Mouse (Mus musculus) spleen, postnatal 10 days (tissue): Measurements from ENCODE around the gene Tmem189.
A peak's percentile ranks its signal among the peaks of the same experiment; 100 is the strongest.
"Not testable (repeated sequence)": the region's sequence is repeated elsewhere in the genome, so short reads cannot be mapped to it uniquely, and the experiment has no call there.

ENCODE experiments used
- DNase-seq, 2 experiments: peaks; one replicate each; pipeline ENCODE4 v3.0.0; 2021 to 2022; ENCODE audit warnings: low spot score in 2 of 2

Tmem189 gene

DNA sequence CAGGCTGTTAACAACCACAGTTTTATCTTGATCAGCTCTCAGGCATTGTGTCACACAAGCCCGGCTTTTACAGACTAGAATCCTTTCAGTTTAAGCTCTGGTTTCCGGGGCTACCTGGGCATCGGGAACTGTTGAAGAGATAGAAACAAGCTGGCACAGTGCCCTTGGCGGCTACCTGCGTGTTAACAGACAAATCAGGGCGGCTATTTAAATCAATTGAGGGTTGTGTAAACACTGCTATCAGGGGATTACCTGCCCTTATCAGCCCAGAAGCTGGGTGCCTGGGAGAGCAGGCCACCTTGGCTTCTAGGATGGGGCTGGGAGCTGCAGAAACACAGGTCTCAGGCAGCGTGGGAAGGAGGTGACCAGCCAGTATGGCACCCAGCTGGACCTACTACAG is 36.9 kb downstream of the Tmem189 start:
- DNase-seq: no peak

DNA sequence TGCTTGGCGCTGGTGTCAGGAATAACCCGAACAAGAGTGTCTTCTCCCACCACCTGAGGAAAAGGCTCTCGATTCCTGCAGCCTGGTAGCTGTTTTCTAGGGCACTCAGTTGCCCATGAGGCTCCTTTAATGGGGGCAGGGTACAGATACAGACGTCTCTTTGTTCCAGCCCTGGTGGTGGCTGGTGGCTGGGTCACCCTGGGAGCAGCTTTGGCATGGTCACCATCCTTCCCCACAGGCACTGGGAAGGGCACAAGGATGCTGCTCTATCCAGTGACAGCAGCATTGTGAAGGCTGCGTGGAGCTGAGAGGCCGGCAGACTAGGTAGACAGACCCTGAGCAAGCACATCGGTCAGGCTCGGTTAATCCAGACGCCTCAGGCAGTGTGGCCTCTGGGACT is 38.0 kb downstream of the Tmem189 start:
- DNase-seq: no peak

GRCm38 (mm10) chr2:167649290-167650032 is 40.2 kb downstream of the Tmem189 start:
- DNase-seq: peak in 1 of 2 experiments; percentile 40

GRCm38 (mm10) chr2:167646411-167646810 is 43.2 kb downstream of the Tmem189 start:
- no peak for DNase-seq

GRCm38 (mm10) chr2:167643356-167644052 is 46.1 kb downstream of the Tmem189 start:
- not testable (repeated sequence) for DNase-seq

- no peak for DNase-seq
Observed at GRCm38 (mm10) chr2:167642164-167642563, 47.5 kb downstream of the Tmem189 start.

DNA sequence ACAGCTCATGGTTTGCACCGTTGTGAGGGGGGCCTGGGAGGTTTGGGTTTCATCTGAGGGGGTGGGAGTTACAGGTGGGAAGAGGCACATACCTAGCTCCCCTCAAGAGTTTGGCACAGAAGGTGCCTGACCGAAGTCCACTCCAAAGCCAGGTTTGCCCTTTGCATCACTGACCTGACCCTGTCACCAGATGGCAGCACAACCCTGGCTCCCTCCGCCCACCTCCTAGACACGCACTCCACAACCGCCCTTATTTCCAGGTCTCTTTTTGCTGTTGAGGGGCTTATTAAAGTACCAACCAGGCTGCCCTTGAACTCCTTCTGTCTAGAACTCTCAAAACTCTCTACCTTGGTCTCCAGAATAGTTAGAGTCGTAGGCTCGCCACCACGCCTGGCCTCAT is 48.3 kb downstream of the Tmem189 start:
- DNase-seq: peak; percentile 53 to 76

DNA sequence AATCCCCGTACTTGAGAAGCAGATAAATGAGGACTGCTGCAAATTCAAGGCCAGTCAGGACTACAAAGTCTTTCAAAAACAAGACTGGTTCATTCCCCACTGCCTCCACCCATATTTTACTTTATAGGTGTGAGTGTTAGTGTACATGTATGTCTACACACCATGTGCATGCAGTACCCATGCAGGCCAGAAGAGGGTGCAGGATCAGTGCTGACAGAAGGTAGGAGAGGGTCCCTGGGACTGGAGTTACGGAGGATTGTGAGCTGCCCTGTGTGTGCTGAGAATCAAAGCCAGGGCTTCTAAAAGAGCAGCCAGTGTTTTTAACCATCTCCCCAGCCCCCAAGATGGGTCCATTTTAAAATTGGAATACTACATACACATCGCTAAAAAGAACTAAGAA is 49.3 kb downstream of the Tmem189 start:
- peak; percentile 52 to 82 for DNase-seq

GRCm38 (mm10) chr2:167634865-167635512 is 54.6 kb downstream of the Tmem189 start:
- DNase-seq: no peak

DNA sequence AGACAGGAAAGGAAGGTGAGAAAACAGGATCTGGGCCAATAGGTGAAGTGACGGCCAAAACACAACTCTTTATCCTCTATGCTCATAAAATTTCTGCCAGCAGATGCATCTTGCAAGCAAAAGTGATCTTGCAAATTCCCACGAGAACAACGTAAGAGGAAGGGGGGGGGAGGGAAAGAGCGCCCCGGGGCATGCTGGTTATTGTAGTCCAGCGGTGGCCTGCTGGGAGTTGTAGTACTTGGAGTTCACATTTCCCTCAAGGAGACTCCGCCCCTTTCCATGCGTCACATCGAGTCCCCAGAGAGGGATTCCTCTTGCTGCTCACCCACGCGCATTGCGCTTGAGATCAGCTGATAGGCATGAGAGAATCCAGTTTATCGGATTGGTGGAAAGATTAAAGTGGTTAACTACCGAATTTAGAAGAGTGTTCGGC is 55.3 kb downstream of the Tmem189 start:
- DNase-seq: peak; percentile 91 to 97

DNA sequence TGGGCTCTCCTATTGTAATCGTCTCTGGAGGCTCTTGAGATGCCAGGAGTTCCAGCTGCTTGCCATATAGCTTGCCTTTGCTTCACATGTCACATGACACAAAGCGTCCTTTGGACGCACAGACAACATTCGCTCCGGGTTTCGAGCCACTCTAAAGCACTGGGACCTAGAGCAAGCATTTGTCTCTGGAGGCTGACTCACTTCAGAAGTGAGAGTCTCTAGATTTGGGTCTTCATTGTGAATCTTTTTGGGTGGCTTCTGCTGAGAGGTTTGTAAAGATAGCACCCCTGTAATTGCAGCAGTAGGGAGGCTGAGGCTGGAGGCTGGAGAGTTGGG is 56.1 kb downstream of the Tmem189 start:
- no peak for DNase-seq

- no peak for DNase-seq
Observed at GRCm38 (mm10) chr2:167632731-167633536, 56.7 kb downstream of the Tmem189 start.

DNA sequence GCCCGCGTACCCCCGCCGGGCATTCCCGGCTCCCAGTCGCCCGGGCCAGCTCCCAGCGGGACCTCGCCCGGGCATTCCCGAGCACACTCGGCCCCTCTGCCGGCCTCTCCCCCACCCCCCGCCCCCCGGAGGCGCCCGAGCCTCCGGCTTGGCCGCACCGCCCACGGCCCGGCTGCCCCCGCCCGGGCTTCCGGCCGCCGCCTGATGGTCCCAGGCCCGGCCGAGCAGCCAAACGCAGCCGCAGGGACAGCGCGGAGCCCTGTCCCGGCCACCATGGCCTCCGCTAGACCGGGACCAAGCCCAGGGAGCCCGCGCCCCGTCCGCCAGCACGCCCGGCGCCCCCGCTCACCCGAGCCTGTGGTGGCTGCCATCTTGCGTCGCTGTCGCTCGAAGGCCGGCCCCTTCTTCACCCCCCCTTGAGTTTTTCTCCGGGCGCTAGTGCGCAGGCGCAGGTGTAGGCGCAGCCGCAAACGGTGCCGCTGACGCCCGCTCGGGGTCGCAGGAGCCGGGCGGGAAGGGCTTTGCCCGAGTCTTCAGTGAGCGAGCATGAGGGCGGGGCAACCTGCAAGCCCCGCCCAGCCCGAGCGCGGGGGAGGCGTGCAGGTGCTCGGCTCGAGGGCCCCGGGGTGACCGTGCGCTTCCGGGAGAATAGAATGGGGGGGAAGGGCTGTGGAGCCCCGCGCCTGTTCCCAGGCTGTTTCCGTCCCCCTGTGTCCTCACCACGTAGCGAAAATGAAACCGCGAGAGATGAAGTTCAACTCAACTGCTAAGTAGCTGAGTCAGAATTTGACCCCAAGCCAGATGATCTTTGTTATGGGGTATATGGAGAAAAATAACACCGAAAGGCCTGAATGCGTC is 57.8 kb downstream of the Tmem189 start, which contains the start of gene Ube2v1:
Gene Ube2v1, minus strand, starts transcription at position 505 of the 858 bp plus-strand sequence.
- peak; percentile 96 to 97 for DNase-seq

- DNase-seq: peak; percentile 62 to 65
Observed at GRCm38 (mm10) chr2:167631181-167631590, 58.4 kb downstream of the Tmem189 start.

- peak; percentile 54 to 77 for DNase-seq
Observed at GRCm38 (mm10) chr2:167630421-167630820, 59.2 kb downstream of the Tmem189 start.

DNA sequence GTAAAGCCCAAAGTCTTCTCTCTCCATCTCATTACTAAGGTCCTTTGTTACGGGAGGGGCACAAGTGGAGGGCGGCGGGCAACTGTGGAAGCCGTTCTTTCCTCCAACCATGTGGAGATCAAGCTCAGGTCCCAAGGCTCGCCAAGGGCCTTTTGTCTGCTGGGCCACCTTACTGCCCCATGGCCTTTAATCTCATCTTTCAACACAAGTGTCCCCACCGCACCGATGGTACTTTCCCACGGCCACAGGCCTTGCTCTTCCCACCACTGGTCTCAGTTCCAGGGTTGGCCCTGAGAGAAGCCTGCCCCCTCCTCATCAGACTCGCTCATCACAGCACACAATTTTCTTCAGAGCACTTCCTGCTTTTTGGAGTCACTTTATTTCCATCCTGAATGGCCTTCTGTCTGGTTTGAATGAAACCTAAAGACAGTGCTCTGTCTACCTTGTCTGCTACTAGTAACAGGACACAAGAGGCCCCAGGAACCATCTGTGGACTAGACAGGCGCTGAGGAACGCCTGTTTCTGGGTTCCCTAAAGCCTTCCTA is 59.9 kb downstream of the Tmem189 start:
- DNase-seq: peak; percentile 47 to 63

GRCm38 (mm10) chr2:167628872-167629271 is 60.8 kb downstream of the Tmem189 start:
- peak; percentile 94 for DNase-seq

DNA sequence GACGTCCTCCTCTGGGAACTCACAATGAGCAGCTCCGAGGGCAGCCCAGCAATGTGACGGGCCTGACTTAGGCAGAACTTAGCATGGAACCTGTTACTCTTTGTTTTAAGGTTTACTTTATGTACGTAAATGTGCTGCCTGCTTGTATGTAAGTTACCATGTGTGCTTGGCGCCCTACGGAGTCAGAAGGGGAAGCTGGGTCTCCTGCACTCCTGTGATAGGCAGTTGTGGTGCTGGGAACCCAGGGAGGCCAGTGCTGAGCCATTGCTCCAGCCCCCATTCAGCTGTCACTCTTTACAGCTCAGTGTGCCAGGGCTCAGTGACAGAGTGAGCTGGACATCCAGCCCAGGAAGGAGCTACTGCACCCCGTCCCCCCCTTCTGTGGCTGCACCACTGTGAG is 62.6 kb downstream of the Tmem189 start:
- DNase-seq: no peak

DNA sequence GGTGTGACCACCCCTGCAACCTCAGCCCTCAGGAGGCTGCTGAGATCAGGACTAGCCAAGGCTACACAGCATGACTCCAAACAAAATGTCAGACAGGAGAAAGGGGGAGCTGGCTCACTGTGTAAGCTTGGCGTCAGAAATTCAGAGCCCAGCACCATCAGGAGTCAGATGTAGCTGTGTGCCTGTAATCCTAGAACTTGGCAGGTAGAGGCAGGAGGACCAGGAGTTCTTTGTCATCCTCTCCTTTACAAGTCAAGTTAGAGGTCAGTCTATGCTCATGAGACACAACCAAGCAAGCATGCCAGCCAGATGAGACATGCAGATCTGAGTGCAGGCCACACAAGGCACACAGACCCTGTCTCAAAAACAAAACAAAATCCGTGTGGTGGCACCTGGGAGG is 64.0 kb downstream of the Tmem189 start:
- DNase-seq: no peak

- no peak for DNase-seq
Observed at GRCm38 (mm10) chr2:167624368-167625075, 65.1 kb downstream of the Tmem189 start.
